Mouse (Mus musculus) T-helper 2 cell (primary cell): ENCODE results near the gene Gas8.
"Not testable (repeated sequence)": the region's sequence is repeated elsewhere in the genome, so short reads cannot be mapped to it uniquely, and the experiment has no call there.

Experiments used
- in situ Hi-C: fragments of 300-600 bp; cut with MboI, MseI; formaldehyde crosslinking; loops from one replicate; pipeline ENCODE4 v1.15.1; 2025; ENCODE audit warnings: high pct_unique_total_duplicates

Gas8 gene

GRCm38 (mm10) chr8:123514781-123515539, 3.7 kb upstream of the Gas8 start, which contains the start of gene Dbndd1:
Gene Dbndd1 (minus strand): TSS chr8:123515463.
- in situ Hi-C loops: loop anchor here (5.0 kb wide), 1 partner anchor 63 kb away; no protein-coding TSS in a partner anchor

- in situ Hi-C loops: loop anchor here (5.0 kb wide), 1 partner anchor 63 kb away; no protein-coding TSS in a partner anchor
Observed at GRCm38 (mm10) chr8:123515540-123515897, 3.1 kb upstream of the Gas8 start.

GRCm38 (mm10) chr8:123516596-123516995, 2.0 kb upstream of the Gas8 start:
- in situ Hi-C loops: loop anchor here (5.0 kb wide), 1 partner anchor 64 kb away; no protein-coding TSS in a partner anchor

GRCm38 (mm10) chr8:123518172-123518571, 462 bp upstream of the Gas8 start:
- in situ Hi-C loops: loop anchor here (5.0 kb wide), 1 partner anchor 66 kb away; no protein-coding TSS in a partner anchor

- in situ Hi-C loops: not testable (repeated sequence)
Observed at GRCm38 (mm10) chr8:123520048-123520447, 1.4 kb downstream of the Gas8 start.

- in situ Hi-C loops: no loop called here
Observed at GRCm38 (mm10) chr8:123527720-123528489, 9.3 kb downstream of the Gas8 start.

GRCm38 (mm10) chr8:123536242-123536989, 17.8 kb downstream of the Gas8 start:
- in situ Hi-C loops: loop anchor here (10.0 kb wide), 1 partner anchor 58 kb away; no protein-coding TSS in a partner anchor

- in situ Hi-C loops: loop anchor here (10.0 kb wide), 1 partner anchor 58 kb away; no protein-coding TSS in a partner anchor
Observed at GRCm38 (mm10) chr8:123536990-123537380, 18.4 kb downstream of the Gas8 start.

GRCm38 (mm10) chr8:123537641-123538040, 19.0 kb downstream of the Gas8 start:
- in situ Hi-C loops: loop anchor here (10.0 kb wide), 1 partner anchor 57 kb away; no protein-coding TSS in a partner anchor

- in situ Hi-C loops: loop anchor here (10.0 kb wide), 1 partner anchor 71 kb away; no protein-coding TSS in a partner anchor
Observed at GRCm38 (mm10) chr8:123564221-123564620, 45.6 kb downstream of the Gas8 start.

GRCm38 (mm10) chr8:123575386-123575785, 56.8 kb downstream of the Gas8 start:
- in situ Hi-C loops: loop anchor here (25.0 kb wide), 2 partner anchors 338 to 1988 kb away; partner anchors contain the start of genes Fbxo31, Map1lc3b and Spata2l
